Mouse (Mus musculus) heart, postnatal 0 days (tissue): ENCODE data around the gene Celsr3.

Source experiments
- CTCF ChIP-seq: IDR thresholded peaks from 2 replicates; pipeline ENCODE4 v1.5.1; 2016; ENCODE audit warnings: antibody characterized with exemption, control low read depth, low read depth
- EP300 ChIP-seq: IDR thresholded peaks from 2 replicates; pipeline ENCODE4 v1.6.1; 2016; ENCODE audit warnings: antibody characterized with exemption, low read depth

DNA sequence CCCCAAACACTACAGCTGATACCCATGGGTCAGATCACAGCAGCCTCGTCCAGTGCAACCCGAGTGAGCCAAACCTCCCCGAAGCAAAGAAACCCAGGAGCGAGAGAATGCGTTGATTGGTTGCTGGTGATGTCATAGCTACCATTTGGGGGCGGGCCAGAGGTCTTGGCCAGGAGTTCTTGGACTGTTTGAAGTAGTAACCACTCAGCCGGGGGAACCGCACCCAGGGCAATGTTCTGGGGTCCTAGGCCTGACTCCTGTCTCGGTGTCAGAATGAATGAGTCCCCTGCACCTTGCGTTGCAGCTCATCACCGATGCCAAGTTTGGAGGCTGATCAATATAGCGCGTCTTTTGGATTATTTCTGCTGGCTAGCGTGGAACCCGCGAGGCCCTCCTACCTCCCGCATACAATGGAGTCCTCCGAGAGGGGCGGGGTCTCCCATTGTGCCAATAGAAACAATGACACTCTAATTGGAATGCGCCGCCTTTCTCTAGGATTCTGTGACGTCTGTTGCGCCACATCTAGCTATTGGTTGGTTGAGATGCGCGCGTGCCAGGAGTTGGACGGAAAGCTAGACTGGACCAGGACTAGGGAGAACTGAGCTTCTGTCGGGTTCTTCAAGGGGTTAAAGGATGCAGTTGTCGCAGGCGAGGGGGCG, 1.2 kb upstream of the Celsr3 start:
- TF ChIP-seq CTCF (no peak), EP300 (no peak)
